Mouse (Mus musculus) hindbrain, postnatal 0 days (tissue): ENCODE data around the gene Fbxo41. TPM values are rescaled to one million over a fixed set of nuclear protein-coding genes. Genes with fewer than 3 reads are reported as not detected.

Source experiments
- ATAC-seq: fragments of 200-750 bp; cut with Nextera tagmentation; 2 replicates; pipeline ENCODE4 v1.8.0; 2017; ENCODE audit warnings: mild to moderate bottlenecking, moderate TSS enrichment, moderate library complexity
- DNase-seq: peaks from one replicate; pipeline ENCODE4 v3.0.0-alpha.2; 2015; ENCODE audit warnings: low spot score
- H3K27ac ChIP-seq: fragments of 300-500 bp; sonication (generic); 2 replicates; pipeline ENCODE4 v1.5.1; 2014; ENCODE audit warnings: mild to moderate bottlenecking
- H3K27me3 ChIP-seq: fragments of 300-500 bp; sonication (generic); 2 replicates; pipeline ENCODE4 v1.6.1; 2014; ENCODE audit warnings: low read length, mixed read lengths; ENCODE audit not compliant: insufficient read depth
- H3K36me3 ChIP-seq: fragments of 300-500 bp; sonication (generic); 2 replicates; pipeline ENCODE4 v1.6.1; 2014; ENCODE audit warnings: low read length, mixed read lengths; ENCODE audit not compliant: insufficient read depth
- H3K4me1 ChIP-seq: fragments of 300-500 bp; sonication (generic); 2 replicates; pipeline ENCODE4 v1.6.1; 2014; ENCODE audit warnings: antibody characterized with exemption, low read length, mixed read lengths; ENCODE audit not compliant: insufficient read depth
- H3K4me2 ChIP-seq: fragments of 300-500 bp; sonication (generic); 2 replicates; pipeline ENCODE4 v1.6.1; 2014; ENCODE audit warnings: low read depth, mild to moderate bottlenecking, low read length, moderate library complexity, mixed read lengths
- H3K4me3 ChIP-seq: fragments of 300-500 bp; sonication (generic); 2 replicates; pipeline ENCODE4 v1.5.1; 2014; ENCODE audit warnings: low read length
- H3K9ac ChIP-seq: fragments of 300-500 bp; sonication (generic); replicated peaks from 2 replicates; pipeline ENCODE4 v1.6.1; 2014; ENCODE audit warnings: mild to moderate bottlenecking, low read length, moderate library complexity, mixed read lengths
- H3K9me3 ChIP-seq: fragments of 300-500 bp; sonication (generic); 2 replicates; pipeline ENCODE4 v1.6.1; 2016; ENCODE audit warnings: low read length, mixed read lengths
- CTCF ChIP-seq: IDR thresholded peaks from 2 replicates; pipeline ENCODE4 v1.5.1; 2016; ENCODE audit warnings: antibody characterized with exemption, control low read depth, low read depth
- WGBS: fragments of 180-500 bp; shearing (Covaris S2); extraction: QIAGEN DNeasy Blood & Tissue Kit; methylation state at CpG from one replicate; pipeline ENCODE4 v1.1.7; 2014; 5-methylcytosine and 5-hydroxymethylcytosine counted together
- polyA plus RNA-seq: library from polyadenylated mRNA; unstranded; fragments of >200 nt; fragmentation: Nextera tagmentation; extraction: Ambion mirVana; gene quantifications from 2 replicates; pipeline ENCODE4 v1.2.1, GENCODE M21; 2015
- total RNA-seq: library from RNA; depleted of rRNA; stranded (reverse); fragments of >200 nt; gene quantifications from 2 replicates; pipeline ENCODE4 v1.2.3, GENCODE M21; 2014

Gene Fbxo41
- total and polyA plus RNA-seq, 2 experiments from 2014 or later: 10.5 to 60.1 TPM

DNA sequence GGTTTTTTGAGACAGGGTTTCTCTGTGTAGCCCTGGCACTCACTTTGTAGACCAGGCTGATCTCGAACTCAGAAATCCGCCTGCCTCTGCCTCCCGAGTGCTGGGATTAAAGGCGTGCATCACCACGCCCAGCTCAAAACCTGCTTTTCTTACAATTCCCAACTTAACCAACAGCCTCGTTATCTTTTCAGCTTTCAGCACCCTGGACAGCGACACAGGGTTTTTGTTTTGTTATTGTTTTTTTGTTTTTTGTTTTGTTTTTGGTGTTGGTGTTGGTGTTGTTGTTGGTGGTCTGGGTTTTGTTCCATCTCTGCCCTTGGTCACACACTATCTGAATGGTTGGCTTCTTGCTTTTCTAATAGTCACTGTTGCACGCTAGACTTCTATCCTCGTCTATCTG, 4.6 kb downstream of the Fbxo41 start:
- DNase-seq (no peak), ATAC-seq (no peak)
- Histone ChIP-seq H3K27ac (no peak overlapping the region), H3K4me3 (no peak overlapping the region), H3K4me2 (no peak overlapping the region), H3K9me3 (no peaks in the 10 kb centered on the region), H3K27me3 (no peaks in the 10 kb centered on the region), H3K36me3 (no peaks in the 10 kb centered on the region), H3K9ac (no peak overlapping the region), H3K4me1 (peaks cover 4% of the 10 kb centered on the region; the same call in 1 of the 2 replicates)
- no peak for TF ChIP-seq CTCF
- WGBS: 77% methylated on average over 9 of the region's 9 CpGs

- Histone ChIP-seq H3K27me3 (no peaks in the 10 kb centered on the region), H3K4me3 (no peak overlapping the region), H3K36me3 (no peaks in the 10 kb centered on the region), H3K4me2 (no peak overlapping the region), H3K9me3 (no peaks in the 10 kb centered on the region), H3K27ac (no peak overlapping the region), H3K9ac (no peak overlapping the region), H3K4me1 (peaks cover 4% of the 10 kb centered on the region; the same call in 1 of the 2 replicates)
- DNase-seq (no peak), ATAC-seq (no peak)
- no peak for TF ChIP-seq CTCF
These were observed 5.8 kb downstream of the Fbxo41 start for GRCm38 (mm10) chr6:85496976-85497375.

- Histone ChIP-seq H3K9me3 (no peaks in the 10 kb centered on the region), H3K4me3 (no peak overlapping the region), H3K36me3 (no peaks in the 10 kb centered on the region), H3K4me2 (no peak overlapping the region), H3K4me1 (no peaks in the 10 kb centered on the region), H3K27ac (no peak overlapping the region), H3K9ac (no peak overlapping the region), H3K27me3 (no peaks in the 10 kb centered on the region)
- 96% methylated on average over 3 of the region's 3 CpGs for WGBS
- no peak for ATAC-seq
- TF ChIP-seq CTCF: no peak
- DNase-seq: no peak
These were observed 11.2 kb downstream of the Fbxo41 start for GRCm38 (mm10) chr6:85491606-85492005.

DNA sequence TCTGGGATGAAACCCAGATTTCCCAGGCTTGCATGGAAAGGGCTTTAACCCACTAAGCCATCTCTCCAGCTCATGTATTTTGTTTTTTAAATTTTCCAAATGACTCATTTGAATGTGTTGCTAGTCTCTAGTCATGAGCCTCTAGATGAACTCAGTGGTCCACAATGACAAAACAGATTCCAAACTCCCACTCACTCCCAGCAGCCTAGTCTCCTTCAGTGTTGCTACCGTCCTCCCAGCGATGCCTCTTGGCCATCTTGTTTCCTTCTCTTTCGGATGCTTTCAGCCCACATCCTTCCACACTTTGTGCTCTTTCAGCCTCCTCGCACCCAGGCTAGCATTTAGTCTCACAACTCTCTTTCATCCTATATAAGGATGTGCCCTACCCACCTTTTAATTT, 12.5 kb downstream of the Fbxo41 start:
- Histone ChIP-seq H3K9me3 (no peaks in the 10 kb centered on the region), H3K4me2 (no peak overlapping the region), H3K9ac (no peak overlapping the region), H3K4me1 (peaks cover 3% of the 10 kb centered on the region; the same call in 1 of the 2 replicates), H3K36me3 (no peaks in the 10 kb centered on the region), H3K4me3 (no peak overlapping the region), H3K27ac (no peak overlapping the region), H3K27me3 (no peaks in the 10 kb centered on the region)
- DNase-seq (no peak), ATAC-seq (no peak)
- WGBS: 81% methylated on average over 4 of the region's 4 CpGs
- TF ChIP-seq CTCF: no peak

- no peak for ATAC-seq
- no peaks in the 10 kb centered on the region for H3K9me3 ChIP-seq
- no peak for TF ChIP-seq CTCF
- H3K27me3 ChIP-seq: no peaks in the 10 kb centered on the region
- DNase-seq: no peak
- WGBS: 85% methylated on average over 3 of the region's 3 CpGs
- H3K9ac ChIP-seq: no peak overlapping the region
- H3K4me2 ChIP-seq: no peak overlapping the region
- H3K4me1 ChIP-seq: peaks cover 3% of the 10 kb centered on the region; the same call in 1 of the 2 replicates
- no peak overlapping the region for H3K4me3 ChIP-seq
- no peak overlapping the region for H3K27ac ChIP-seq
- H3K36me3 ChIP-seq: no peaks in the 10 kb centered on the region
These were observed 13.1 kb downstream of the Fbxo41 start for GRCm38 (mm10) chr6:85489717-85490116.

DNA sequence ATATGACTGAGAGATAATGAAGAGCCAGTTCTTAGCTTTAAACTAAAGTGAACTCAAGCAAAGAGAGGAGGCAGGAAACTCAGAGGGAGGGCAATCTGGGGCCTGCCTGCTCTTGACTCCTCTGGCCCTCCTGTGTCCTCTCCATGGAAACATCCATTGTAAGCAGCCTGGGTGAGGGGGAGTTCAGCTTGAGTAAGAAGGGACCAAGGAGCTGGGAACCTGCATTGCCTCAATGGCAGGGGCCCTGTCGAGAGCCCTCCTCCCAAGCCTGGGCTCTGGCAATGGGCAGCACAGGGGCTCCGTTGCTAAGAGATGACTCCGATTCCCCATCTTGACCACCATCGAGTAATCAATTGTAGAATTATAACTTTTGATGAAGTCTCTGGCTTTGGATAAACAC, 14.3 kb downstream of the Fbxo41 start:
- H3K4me3 ChIP-seq: no peak overlapping the region
- TF ChIP-seq CTCF: no peak
- H3K36me3 ChIP-seq: no peaks in the 10 kb centered on the region
- DNase-seq: no peak
- H3K27me3 ChIP-seq: 0 out of 2 replicates have a peak, but pooled peaks cover 3% of the 10 kb centered on the region
- H3K9ac ChIP-seq: no peak overlapping the region
- H3K4me2 ChIP-seq: no peak overlapping the region
- no peak for ATAC-seq
- H3K9me3 ChIP-seq: no peaks in the 10 kb centered on the region
- WGBS: 25% methylated on average over 4 of the region's 4 CpGs
- no peak overlapping the region for H3K27ac ChIP-seq
- H3K4me1 ChIP-seq: peaks cover 3% of the 10 kb centered on the region; the same call in 1 of the 2 replicates

- Histone ChIP-seq H3K9me3 (no peaks in the 10 kb centered on the region), H3K4me3 (no peak overlapping the region), H3K9ac (no peak overlapping the region), H3K27ac (no peak overlapping the region), H3K4me2 (no peak overlapping the region), H3K36me3 (no peaks in the 10 kb centered on the region), H3K27me3 (0 out of 2 replicates have a peak, but pooled peaks cover 3% of the 10 kb centered on the region), H3K4me1 (peaks cover 3% of the 10 kb centered on the region; the same call in 1 of the 2 replicates)
- 41% methylated on average over 2 of the region's 2 CpGs for WGBS
- no peak for TF ChIP-seq CTCF
- DNase-seq: no peak
- ATAC-seq: no peak
These were observed 17.1 kb downstream of the Fbxo41 start for GRCm38 (mm10) chr6:85485738-85486137.
